In genomic region chr6:117606211-117606610, GRCm38 (mm10) we compare ENCODE assay signal across 29 mouse cellular contexts.
DNase-seq lines count a peak whose midpoint lies in the region; ATAC-seq lines count a peak whose summit lies in the region.
"Had no signal": no experiment of that assay in that cellular context is flagged by ENCODE, and none has a peak within 500 bp of the region (broad histone marks: within the 10 kb centered on the region; RNA-seq: fewer than 3 reads in every experiment).

No protein-coding gene starts in this region.

- H3K27ac ChIP-seq in heart, embryonic 13.5 days (replicated peaks): peak overlapping the region; percentile 76
- no peak overlapping the region for H3K27ac ChIP-seq in embryonic facial prominence, embryonic 10.5 days (replicated peaks)
- H3K27ac ChIP-seq: forebrain, embryonic 13.5 days; kidney, postnatal 0 days; limb, embryonic 15.5 days; liver, embryonic 13.5 days; macrophage; neural tube, embryonic 13.5 days had no signal

- H3K9ac ChIP-seq in heart, embryonic 13.5 days: no peak overlapping the region
- H3K9ac ChIP-seq: forebrain, embryonic 13.5 days; limb, embryonic 15.5 days; liver, embryonic 13.5 days; neural tube, embryonic 13.5 days had no signal

- H3K36me3 ChIP-seq in heart, embryonic 13.5 days: no peaks in the 10 kb centered on the region
- no peaks in the 10 kb centered on the region for H3K36me3 ChIP-seq in megakaryocyte, embryonic 14.5 days (replicated peaks; ENCODE audit: low read length)
- H3K36me3 ChIP-seq in embryonic facial prominence, embryonic 10.5 days (replicated peaks): no peaks in the 10 kb centered on the region
- H3K36me3 ChIP-seq: G1E; limb, embryonic 15.5 days; liver, embryonic 13.5 days; neural tube, embryonic 13.5 days had no signal

- peaks cover 13% of the 10 kb centered on the region; the same call in 1 of the 2 replicates for H3K9me3 ChIP-seq in heart, embryonic 13.5 days
- H3K9me3 ChIP-seq in megakaryocyte, embryonic 14.5 days: peaks cover 31% of the 10 kb centered on the region
- H3K9me3 ChIP-seq in embryonic facial prominence, embryonic 10.5 days: peaks cover 6% of the 10 kb centered on the region; the same call in 1 of the 2 replicates
- H3K9me3 ChIP-seq: forebrain, embryonic 13.5 days; limb, embryonic 15.5 days; neural tube, embryonic 13.5 days had no signal

- WGBS in heart, embryonic 13.5 days: 71% methylated on average over 6 of the region's 6 CpGs
- WGBS in embryonic facial prominence, embryonic 10.5 days: 90% methylated on average over 6 of the region's 6 CpGs

- peaks cover 52% of the 10 kb centered on the region for H3K27me3 ChIP-seq in heart, embryonic 13.5 days (replicated peaks)
- no peaks in the 10 kb centered on the region for H3K27me3 ChIP-seq in megakaryocyte, embryonic 14.5 days (replicated peaks)
- no peaks in the 10 kb centered on the region for H3K27me3 ChIP-seq in embryonic facial prominence, embryonic 10.5 days (replicated peaks; ENCODE audit: low read depth, poor library complexity, severe bottlenecking)
- H3K27me3 ChIP-seq: forebrain, embryonic 13.5 days; liver, embryonic 13.5 days; neural tube, embryonic 13.5 days had no signal

- peak; percentile 88 for DNase-seq in heart, adult 11 months
- no peak for DNase-seq in heart, postnatal 4 days
- DNase-seq in heart, postnatal 36 days: no peak
- peak; percentile 4 for DNase-seq in embryonic facial prominence, embryonic 10.5 days (ENCODE audit: low spot score)
- DNase-seq in thymus, postnatal 25 days: no peak
- DNase-seq: adrenal gland, postnatal 10 days; cerebellum, adult 8-10 months; cerebellum, postnatal 25 days; kidney, adult 8-10 months; kidney, postnatal 4 days; left cerebral cortex, postnatal 4 days; liver, embryonic 13.5 days; lung, adult 18-20 months; thymus, adult 2 months; thymus, postnatal 4 days had no signal

- ATAC-seq in heart, embryonic 13.5 days (ENCODE audit: extremely low read depth, insufficient number of reproducible peaks, low FRiP score, low TSS enrichment): no peak
- ATAC-seq in megakaryocyte, adult 5-6 weeks (ENCODE audit: poor library complexity, severe bottlenecking): no peak
- ATAC-seq: forebrain, embryonic 13.5 days; hindbrain, embryonic 16.5 days; intestine, embryonic 16.5 days; lung, postnatal 0 days had no signal

- H3K4me3 ChIP-seq in heart, embryonic 13.5 days: no peak overlapping the region
- peak overlapping the region; percentile 3 for H3K4me3 ChIP-seq in megakaryocyte, embryonic 14.5 days (replicated peaks)
- H3K4me3 ChIP-seq in embryonic facial prominence, embryonic 10.5 days: no peak overlapping the region
- H3K4me3 ChIP-seq: forebrain, embryonic 13.5 days; limb, embryonic 15.5 days; liver, embryonic 13.5 days; myocyte; neural tube, embryonic 13.5 days had no signal

- H3K4me1 ChIP-seq in heart, embryonic 13.5 days: peaks cover 53% of the 10 kb centered on the region
- no peaks in the 10 kb centered on the region for H3K4me1 ChIP-seq in megakaryocyte, embryonic 14.5 days
- peaks cover 16% of the 10 kb centered on the region for H3K4me1 ChIP-seq in embryonic facial prominence, embryonic 10.5 days
- H3K4me1 ChIP-seq: forebrain, embryonic 13.5 days; neural tube, embryonic 13.5 days had no signal

- intact Hi-C loops in heart, postnatal 36 days (cut with DNase I): loop anchor here (5.0 kb wide), 2 partner anchors 54 to 434 kb away; no protein-coding TSS in a partner anchor

- H3K4me2 ChIP-seq in heart, embryonic 13.5 days: 0 out of 2 replicates have a peak overlapping the region, but pooled peaks have one; percentile 49
- H3K4me2 ChIP-seq: forebrain, embryonic 13.5 days; limb, embryonic 15.5 days; liver, embryonic 13.5 days; midbrain, embryonic 11.5 days; neural tube, embryonic 13.5 days had no signal

Comparison
In these comparisons a context has a peak if more than half of its experiments do, and no peak if none do; other contexts are left out.
1. DNase-seq: peak in heart, adult 11 months (single experiment) and embryonic facial prominence, embryonic 10.5 days (single experiment); none in heart, postnatal 4 days (single experiment), heart, postnatal 36 days (0 of 2) and thymus, postnatal 25 days (single experiment).